Mouse (Mus musculus) cerebellum, adult 11 months (tissue): ENCODE data around the gene Ghsr.
"Not testable (repeated sequence)": the region's sequence is repeated elsewhere in the genome, so short reads cannot be mapped to it uniquely, and the experiment has no call there.

Experiments used
- DNase-seq: peaks from one replicate; pipeline ENCODE4 v3.0.0; 2022

Ghsr gene

DNA sequence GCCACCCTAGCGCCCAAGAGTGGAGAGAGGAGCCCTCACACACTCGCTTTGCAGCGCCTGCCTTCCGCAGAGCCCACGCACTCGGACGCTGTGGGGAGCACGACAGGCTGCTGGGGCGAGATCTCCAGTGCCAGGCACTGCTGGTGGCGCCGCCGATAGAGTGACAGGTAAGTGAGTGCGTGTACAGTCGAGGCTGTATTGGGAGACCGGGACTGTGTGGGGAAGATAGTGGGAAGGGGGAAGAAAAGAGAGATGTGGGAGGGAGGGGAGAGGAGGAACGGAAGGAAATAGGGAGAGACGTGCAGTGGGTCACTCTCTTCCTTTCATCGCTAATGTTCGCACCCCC is at the start of gene Ghsr:
TSS of gene Ghsr (plus strand) at position 76 of the 346 bp plus-strand sequence.
- DNase-seq, result no peak

DNA sequence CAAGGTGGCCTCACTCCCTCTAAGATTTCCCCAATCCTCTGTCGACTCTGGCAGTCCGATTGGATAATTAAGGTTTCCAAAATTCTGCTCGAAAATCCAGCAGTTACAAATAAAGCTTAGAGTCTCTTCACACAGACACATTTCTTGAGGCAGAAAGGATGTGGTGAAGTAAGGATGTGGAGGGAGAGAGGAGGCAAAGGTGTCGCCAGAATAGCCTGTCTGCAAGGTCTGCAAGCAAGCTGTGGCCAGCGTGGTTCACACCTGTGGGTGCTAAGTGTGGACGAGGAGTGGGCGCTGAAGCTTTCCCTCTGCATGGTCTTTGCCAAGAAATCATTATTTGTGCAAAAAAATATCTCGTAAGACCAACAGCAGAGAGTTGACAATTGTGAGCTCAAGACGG is 48.6 kb upstream of the Ghsr start:
- no peak for DNase-seq

DNA sequence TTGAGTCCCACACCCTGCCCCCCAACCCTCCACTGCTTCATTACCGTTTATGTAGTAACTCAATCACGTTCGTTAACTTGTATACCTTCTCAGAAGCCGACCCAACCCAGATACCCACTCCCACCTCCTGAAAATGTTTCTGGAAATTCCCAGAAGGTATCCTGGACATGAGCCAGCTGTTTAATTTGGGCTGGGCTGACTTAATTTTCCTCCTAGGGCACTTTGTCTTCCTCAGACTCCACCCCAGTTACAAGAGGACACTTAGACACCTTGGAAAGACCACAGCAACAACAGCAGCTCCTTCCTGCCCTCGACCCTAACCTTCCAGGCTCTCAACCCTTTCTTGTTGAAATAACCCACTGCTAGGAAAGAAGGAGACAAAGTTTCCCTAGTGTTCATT is 47.6 kb upstream of the Ghsr start:
- no peak for DNase-seq

DNA sequence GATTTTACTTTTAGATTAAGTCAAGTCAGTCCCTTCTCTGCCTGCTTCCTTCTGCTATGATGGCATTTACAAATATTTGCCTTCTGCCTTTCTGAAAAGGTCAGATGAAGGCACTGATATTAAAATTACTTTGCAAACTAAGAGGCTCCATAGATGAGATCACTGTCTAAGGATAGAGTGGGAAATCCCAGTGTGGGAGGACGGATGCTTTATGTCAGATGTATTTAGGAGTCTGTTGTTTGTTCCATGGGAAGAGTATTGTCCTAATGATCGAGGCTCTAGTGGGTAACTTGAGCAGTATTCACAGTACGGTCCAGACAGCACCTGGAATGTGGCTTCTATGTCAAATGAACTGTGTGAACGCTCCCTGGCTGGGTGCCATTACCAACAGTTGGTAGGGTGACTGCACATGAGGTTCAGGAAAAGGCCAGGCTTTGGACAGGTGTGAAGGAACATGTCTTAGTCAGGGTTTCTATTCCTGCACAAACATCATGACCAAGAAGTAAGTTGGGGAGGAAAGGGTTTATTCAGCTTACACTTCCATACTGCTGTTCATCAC is 44.4 kb upstream of the Ghsr start:
- DNase-seq, result no peak

DNA sequence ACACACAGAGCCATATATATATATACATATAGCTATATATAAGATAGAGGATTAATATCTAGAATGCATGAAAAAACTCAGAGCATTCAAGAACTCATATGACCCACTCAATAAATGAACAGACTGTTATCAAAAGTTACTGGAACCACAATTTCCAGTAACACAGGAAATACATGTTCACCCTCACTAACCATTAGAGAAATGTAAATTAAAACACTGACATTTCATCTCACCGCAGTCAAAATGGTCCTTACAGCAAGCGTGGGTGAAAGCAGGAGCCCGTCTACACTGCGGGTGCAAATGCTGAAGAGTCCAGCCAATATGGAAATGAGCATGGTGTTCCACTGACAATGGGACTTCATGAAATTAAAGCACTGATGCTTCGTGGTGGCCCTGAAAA is 40.4 kb upstream of the Ghsr start:
- no peak for DNase-seq

DNA sequence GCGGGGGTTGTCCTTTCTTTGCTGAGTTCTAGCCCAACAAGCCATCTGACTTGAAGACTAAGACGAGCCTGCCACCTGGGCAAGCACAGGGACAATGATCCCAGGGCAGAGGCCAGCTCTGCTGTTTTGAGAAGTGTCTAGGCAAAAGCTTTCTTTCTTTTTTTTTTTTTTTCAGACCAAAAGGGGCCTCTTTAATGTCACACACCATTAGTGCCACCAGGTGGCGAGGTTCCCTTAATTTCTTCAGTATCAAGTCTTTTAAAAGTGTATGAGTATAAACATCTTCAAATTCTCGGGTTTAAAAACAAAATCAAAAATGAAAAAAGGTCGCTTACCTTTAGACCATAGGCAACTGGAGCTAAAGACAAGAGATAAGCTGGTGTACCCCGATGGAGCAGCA is 32.7 kb upstream of the Ghsr start:
- DNase-seq, result no peak

DNA sequence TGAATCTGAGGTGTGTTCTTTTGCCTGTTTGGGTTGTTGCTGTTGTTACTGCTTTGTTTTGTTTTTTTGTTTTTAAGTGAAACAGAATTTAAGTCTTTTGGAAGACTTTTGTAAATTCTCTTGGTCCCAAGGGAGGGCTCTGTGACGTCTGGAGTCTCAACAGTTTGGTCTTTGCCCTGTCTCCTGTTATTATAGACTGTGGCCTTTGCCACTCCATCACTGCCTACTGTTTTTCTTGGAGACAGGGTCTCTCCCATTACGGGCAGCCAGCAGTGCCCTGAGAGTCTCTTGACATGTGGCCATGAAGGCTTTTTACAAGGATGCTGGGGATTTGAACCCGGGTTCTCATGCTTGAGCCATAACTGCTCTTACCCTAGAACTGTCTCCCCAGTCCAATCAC is 32.3 kb upstream of the Ghsr start:
- no peak for DNase-seq

DNA sequence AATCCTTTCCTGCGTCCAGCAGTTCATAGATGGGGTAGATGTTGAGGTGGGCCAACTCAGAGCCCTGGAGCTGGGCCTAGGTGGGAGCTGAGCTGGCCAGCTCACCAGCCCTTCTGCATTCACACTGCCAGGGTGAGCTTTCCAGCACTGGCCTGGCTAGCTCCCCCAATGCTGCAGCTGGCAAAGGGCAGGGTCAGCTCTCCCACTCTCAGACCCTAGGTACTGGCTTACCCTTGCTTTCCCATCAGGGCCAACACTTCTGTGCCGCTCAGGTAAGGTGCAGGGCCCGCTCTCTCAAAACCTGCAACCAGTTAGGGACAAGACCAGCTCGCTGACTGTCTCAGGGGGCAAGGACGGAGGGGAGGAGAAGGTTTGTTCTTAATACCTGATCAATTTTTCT is 30.4 kb upstream of the Ghsr start:
- DNase-seq, result no peak

DNA sequence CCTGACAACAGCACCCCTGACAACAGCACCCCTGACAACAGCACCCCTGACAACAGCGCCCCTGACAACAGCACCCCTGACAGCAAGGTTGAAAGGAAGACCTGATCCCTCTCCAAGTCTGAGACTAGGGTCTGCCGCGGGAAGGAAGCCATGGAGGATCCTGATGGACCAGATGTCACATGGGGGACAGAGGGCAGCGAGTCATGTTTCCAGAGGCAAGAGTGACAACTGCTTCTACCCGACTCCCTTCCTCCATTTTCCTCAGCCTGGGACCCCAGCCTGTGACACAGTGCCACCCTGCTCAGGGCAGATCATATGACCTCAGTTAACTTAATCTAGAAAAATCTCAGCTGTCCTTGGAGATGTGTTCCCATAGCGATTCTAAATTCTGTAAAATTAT is 28.7 kb upstream of the Ghsr start:
- DNase-seq, result no peak

DNA sequence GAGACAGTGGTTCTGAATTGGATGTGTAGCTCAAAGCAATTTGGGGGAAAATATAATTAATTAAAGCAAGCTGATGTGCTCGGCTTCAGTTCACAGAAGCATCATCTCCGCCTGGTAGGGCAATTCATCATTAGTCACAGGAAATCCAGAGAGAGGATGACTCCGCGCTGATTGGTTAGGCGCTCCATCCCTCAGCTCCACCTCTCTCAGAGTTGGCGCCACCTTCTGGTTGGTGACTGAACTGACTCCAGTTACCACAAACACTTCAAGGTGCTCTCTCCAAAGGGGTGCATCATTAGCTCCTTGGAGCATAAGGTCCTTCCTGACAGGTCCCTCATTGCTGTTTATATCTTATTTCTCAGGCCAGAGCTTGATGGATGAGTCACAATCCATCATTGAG is 25.6 kb upstream of the Ghsr start:
- no peak for DNase-seq

DNA sequence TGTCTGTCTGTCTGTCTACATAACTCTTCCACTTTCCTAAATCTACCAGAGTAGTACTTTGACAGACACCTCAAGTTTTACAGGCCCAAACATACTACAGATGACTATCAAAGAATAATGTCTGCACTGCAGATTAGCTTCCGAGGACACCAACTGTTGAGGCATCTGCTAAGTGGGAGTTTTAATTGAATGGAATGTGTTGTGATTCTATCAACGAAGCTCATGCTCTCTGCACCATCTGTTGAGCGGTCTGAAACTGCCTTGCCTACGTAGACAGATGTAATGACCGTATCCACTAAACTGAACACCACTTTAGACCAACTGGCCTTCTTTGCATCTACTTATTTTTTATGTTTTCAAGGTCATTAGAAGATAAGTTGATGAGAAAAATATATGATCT is 22.7 kb upstream of the Ghsr start:
- DNase-seq, result no peak

DNA sequence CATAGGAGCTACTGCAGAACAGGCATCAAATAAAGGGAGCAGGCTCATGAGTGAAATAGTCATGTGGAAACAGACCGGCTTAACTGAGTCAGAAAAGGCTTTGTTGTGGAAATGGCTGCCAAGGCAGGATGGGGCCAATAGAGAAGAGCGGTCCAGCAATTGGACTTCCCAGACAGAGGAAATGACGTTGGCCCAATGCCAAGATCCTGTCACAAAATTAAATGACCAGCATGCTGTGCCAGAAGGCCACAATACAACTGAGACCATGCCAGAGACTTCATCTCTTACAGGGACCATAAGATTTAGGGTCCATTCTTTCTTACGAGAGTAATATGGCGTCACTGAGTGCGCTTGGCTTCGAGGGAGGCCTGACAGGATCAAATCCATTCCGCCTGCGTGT is 20.0 kb upstream of the Ghsr start:
- DNase-seq, result no peak

DNA sequence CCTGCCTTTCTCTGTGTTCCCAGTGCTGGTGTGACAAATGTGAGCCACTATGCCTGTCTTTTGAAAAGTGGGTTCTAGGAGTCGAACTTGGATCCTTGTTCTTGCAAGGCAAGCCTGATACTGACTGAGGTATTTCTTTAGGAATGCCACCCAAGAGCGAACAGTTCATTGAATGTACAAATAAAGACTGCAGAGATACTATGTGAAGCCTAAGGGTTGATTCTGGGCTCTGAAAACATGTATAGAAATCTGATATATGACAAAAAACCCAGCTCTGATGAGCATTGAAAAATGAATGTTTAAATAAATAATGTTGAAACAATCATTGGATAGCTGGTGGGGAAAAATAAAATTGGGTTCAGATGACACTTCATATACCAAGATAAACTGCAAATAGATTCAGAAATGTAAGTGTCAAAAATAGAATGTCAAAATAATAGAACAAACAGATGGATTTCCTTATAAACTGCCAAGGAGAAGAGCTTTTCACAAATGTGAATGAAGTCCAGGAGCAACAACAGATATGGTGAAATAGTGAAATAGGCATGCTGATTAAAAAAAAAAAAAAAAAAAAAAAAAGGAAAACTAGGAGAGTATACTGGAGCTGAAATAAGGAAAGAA is 11.9 kb upstream of the Ghsr start:
- no peak for DNase-seq

DNA sequence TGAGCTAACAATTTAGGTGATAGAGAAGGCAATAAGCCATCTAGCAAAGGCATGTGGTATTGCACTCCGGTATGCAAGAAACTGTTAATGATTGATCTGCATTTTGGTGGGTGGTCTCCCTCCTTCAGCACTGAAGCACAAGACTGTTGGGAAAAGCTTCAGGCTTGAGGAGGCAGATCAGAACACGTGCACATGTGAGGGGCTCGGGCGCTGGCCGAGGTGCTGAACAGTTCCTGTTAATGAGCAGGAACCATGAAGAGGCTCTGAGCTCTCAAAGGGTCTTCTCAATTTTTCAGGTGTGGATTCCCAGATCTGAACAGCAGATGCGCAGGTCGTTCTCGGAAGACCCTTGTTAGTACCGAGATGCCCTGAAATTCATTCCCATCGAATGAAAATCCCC is 1.0 kb upstream of the Ghsr start:
- DNase-seq, result no peak

DNA sequence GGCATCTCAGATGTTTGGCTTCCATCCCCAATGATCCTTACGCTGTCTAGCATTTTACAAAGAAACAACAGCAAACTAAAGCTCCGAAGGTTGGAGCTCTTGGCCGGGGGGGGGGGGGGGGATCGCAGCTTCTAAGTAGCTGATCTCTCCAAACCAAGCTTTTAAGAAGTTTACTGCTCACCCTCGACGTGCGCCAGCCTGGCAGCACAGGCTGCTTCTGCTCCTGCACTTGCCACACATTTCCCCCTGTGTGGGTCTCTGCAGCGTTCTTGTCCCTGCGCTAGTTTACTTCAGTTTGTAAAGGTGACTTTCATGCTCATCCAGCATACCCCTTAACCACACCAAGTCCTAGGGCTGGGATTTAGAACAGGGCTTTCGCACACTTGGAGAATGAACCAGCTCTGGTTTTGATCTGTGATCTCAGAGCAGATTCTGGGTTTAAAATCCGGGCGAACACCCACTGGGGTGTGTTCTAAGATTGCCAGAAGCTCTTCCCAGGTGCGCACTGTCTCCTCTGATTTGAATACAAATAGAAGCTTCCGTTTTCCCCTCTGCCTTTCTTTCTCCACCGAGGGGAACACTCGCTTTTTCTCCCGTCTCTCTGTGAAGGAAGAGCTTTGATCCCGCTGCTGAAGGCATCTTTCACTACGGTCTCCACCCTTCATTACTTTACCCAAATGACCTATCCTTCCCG is 422 bp upstream of the Ghsr start:
- DNase-seq, result no peak

DNA sequence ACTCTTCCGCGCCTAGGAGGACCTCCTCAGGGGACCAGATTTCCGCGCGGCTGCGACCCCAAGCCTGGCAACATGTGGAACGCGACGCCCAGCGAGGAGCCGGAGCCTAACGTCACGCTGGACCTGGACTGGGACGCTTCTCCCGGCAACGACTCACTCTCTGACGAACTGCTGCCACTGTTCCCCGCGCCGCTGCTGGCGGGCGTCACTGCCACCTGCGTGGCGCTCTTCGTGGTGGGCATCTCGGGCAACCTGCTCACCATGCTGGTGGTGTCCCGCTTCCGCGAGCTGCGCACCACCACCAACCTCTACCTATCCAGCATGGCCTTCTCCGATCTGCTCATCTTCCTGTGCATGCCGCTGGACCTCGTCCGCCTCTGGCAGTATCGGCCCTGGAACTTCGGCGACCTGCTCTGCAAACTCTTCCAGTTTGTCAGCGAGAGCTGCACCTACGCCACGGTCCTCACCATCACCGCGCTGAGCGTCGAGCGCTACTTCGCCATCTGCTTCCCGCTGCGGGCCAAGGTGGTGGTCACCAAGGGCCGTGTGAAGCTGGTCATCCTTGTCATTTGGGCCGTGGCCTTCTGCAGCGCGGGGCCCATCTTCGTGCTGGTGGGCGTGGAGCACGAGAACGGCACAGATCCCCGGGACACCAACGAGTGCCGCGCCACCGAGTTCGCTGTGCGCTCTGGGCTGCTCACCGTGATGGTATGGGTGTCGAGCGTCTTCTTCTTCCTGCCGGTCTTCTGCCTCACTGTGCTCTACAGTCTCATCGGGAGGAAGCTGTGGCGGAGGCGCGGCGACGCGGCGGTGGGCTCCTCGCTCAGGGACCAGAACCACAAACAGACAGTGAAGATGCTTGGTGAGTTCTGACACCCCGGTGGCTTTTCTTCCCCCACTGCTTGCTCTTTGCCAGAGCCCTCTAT is 837 bp downstream of the Ghsr start:
- no peak for DNase-seq

DNA sequence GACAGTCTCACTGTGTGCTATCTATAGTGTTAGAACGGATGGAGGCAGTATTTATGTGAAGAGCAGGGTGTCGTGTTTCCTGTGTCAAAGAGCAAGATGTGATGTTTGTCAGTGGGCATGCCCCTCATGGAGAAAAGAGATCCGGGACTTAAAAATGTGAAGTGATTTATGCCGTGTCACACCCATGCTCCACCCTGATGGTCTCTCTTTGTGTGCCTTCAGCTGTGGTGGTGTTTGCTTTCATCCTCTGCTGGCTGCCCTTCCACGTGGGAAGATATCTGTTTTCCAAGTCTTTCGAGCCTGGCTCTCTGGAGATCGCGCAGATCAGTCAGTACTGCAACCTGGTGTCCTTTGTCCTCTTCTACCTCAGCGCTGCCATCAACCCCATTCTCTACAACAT is 3.2 kb downstream of the Ghsr start:
- no peak for DNase-seq

DNA sequence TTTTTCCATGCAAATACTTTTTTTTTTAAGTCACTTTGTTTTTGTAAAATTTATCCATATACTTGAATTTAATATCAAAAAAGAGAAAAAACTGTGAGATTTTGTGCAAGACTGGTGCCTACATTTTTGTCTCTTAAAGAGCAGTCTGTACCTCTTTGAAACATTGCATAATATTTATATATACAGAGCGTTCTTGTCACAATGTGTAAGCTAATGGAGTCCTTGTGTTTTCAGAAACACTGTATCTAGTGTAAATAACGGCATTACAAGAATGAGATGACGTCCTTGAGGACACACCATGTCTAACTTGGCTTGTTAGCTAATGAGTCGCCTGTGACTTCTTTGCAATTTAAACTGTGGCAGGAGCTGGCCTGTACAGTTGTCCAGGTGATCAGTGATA is 6.8 kb downstream of the Ghsr start:
- no peak for DNase-seq

DNA sequence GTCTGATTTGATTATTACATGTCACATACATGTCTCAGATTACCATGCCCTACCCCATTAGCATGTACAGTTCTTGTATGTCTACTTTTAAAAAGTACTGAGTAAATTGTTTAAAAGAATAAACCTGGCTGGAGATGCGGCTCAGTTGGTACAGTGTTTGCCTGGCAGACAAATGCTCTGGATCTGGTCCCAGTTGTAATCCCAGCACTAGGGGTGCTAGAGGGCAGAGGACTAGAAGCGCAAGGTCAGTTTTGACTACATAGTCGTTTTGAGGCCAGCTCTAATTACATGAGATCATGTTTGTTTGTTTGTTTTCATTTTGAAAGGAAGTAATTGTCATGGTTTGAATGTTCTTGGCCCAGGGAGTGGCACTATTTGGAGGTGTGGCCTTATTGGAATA is 13.7 kb downstream of the Ghsr start:
- no peak for DNase-seq

DNA sequence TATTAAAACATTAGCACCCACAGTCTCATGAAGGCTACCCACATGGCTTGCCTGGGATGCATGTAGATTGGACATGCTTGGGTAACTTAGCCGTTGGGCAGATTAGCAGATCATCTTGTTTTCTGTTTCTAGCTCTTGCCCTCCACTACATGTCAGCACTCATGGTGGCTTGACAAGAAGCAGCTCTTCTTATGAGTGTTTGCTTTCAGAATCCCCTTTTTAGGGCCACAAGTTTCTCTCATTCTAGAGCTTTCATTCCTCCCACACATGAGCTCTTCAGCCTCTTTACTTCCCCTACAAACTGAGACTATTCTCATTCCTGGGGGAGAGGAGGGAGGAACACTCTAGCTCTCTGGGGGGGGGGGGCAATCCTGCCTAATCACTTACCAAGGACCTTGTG is 18.8 kb downstream of the Ghsr start:
- no peak for DNase-seq

DNA sequence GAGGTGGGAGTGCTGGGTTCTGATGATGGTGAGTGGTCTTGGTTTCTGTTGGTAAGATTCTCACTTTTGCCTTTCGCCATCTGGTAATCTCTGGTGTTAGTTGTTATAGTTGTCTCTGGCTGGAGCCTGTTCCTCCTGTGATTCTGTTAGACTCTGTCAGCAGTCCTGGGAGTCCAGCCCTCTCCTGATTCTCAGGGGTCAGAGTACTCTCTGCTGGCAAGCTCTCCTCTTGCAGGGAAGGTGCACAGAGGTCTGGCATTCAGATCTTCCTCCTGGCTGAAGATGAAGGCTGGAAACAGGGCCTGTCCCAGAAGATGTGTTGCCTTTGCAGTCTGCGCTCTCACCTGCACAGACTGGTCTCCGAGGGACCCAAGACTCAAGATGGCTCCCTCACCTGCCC is 29.8 kb downstream of the Ghsr start:
- DNase-seq, result not testable (repeated sequence)

DNA sequence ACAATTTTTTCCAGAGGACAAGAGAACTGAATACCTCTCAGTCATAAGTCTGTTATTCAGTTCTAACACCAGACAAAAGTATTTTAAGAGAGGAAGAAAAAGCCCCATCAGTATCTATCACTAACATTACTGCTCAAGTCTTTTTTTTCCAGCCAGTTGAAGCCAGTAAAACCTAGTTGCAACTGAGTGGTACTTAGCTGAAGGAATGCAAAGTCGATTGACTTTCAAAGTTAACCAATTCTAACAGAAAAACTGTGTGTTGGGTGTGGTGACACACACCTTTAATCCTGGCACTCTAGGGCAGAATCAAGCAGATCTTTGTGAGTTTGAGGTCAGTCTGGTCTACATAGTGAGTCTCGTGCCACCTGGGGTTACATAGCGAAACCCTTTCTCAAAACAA is 35.3 kb downstream of the Ghsr start:
- DNase-seq, result no peak

DNA sequence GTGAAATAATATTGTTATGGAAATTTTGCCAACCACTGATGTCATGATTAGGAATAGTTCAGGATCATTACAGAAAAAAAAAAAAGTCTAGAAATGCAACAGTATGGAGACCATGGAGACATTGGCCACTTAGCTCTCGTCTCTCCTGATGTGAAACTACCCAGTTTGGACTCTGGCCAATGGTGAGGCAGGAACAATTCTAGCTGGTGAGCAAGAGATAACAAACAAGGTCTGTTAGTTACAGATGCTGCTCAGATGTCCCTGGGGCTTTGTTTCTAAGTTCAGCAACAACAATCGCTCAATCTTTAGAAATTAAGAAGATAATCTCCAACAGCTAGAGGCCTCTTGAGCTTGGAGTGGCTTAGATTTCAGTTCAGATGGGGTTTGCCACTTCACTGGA is 37.4 kb downstream of the Ghsr start:
- no peak for DNase-seq

DNA sequence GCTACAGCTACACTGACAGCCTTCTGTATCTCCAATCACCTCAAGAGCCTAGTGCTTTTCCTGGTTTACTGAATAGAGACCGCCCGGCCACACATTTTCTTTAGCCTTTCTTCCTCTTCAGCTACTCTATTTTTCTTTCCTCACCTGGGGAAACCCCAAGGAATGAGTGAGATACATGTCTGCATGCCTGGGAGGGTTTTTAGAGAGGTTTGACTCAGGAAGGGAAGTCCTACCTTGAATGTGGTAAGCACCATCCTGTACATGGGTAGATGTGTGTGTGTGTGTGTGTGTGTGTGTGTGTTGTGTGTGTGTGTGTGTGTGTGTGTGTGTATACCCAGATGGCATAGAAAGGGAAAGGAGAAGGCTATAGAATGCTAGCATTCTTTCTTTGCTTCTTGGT is 40.1 kb downstream of the Ghsr start:
- no peak for DNase-seq
